Mouse (Mus musculus) WW6 (cell line): ENCODE data around the gene Gan.

Experiments
- DNase-seq: peaks from one replicate; pipeline ENCODE4 v3.0.0-alpha.2; 2013; ENCODE audit warnings: low read depth, low spot score

The Gan gene

GRCm38 (mm10) chr8:117158135-117158761 is at the start of gene Gan:
Gan (plus strand) TSS chr8:117158135.
- no peak for DNase-seq

- no peak for DNase-seq
These were observed 48.8 kb upstream of the Gan start for GRCm38 (mm10) chr8:117109018-117109711.

DNA sequence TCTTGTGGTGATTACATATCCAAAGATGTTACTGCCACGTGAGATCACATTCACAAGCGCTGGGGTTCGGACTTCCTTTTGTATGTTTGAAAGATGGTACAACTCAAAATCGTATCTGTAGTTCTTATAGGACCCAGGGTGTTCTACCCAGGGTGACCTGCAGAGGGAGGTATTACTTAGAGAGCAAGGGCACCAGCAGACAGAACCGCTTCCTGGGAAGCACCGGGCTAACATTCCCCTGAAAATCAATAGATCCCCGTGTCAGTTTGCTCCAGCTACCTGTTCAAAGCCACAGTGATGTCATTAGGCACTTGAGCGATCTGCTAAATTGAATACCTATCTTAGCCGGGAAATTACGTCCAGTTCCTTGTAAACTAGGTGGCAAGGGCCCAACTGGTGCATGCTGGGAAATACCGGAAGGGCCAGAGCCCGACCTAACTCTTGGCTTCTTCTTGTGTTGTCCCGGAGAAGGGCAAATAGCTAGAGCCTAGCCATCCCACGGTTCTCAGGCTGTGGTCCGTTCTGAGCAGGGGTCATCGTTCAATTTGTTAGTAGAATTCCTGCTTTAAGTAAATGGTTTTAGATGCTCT is 48.0 kb upstream of the Gan start:
- DNase-seq = peak; percentile 73

DNA sequence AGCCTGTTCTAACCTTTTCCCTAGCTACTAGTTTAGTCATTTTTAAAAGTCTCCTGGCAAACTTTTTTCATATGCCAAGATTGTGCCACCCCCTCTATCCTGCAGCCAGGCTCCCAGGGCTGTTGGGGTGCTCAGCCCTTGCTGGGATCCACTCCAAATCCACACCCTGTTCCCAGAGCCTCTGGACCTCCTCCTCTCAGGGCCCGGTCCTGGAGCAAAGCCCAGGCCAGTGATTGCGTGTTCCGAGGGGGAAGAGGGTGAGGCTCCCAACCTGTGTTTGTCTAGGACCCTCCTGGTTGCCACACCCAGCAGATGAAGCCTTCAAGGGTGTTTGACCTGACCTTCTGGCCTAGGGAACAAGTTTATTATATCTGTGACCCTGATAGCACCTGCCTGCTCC is 46.3 kb upstream of the Gan start:
- DNase-seq = no peak

DNA sequence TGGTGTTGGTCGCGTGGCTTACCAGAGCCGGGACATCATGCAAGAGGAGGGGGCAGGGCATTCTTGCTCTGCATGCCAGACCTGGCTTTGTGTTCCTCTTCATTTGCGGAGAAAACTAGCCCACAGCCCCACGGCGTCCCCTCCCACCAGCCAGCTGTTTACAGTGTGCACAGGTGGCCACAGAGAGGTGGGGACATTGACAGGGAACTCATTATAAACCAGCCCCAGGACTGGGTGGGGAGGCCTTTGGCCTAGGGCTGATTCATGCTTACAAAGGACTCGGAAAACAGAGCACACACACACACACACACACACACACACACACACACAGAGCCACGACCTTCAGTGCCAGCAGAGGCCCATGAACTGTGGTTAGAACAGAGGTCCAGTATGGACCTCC is 45.7 kb upstream of the Gan start:
- no peak for DNase-seq

GRCm38 (mm10) chr8:117115094-117115493 is 42.8 kb upstream of the Gan start:
- DNase-seq = no peak

GRCm38 (mm10) chr8:117115676-117116446 is 42.1 kb upstream of the Gan start:
- no peak for DNase-seq

DNA sequence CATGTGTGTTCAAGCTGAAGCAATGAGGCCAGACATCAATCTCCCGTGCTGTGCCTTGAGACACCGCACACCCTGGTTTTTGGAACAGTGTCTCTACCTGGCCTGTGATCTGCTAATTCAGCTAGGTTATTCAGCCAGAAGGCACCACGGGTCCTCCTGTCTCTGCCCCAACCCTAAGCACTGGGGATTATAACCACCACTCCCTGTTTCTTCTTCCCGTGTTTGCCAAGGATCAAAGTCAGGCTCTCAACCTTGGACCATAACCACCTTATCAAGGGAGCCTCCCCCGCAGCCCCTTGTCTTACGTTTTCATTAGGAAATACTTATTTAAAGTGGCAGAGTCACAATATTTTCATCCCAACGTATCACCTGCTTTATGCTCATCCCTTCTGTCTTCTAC is 41.4 kb upstream of the Gan start:
- no peak for DNase-seq

DNA sequence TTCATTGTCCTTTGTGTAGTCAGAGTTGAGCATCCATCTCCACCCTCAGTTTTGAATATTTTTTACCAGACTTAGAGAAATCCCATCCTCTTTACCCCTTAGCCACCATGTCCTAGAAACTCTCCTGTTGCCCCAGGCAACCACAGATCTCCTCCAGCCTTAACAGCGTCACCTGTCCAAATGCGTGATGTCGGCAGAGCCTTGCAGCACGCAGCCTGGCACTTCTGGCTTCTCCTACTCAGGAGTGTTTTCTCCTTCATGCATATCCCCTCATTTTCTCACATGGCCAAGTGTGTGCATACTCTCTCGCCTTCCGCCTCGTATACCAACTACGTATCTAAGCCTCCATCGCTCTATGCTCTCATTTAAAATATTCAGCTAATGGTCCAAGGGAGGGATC is 39.5 kb upstream of the Gan start:
- DNase-seq = no peak

- no peak for DNase-seq
These were observed 36.7 kb upstream of the Gan start for GRCm38 (mm10) chr8:117121277-117121676.

- no peak for DNase-seq
These were observed 33.9 kb upstream of the Gan start for GRCm38 (mm10) chr8:117123850-117124633.

DNA sequence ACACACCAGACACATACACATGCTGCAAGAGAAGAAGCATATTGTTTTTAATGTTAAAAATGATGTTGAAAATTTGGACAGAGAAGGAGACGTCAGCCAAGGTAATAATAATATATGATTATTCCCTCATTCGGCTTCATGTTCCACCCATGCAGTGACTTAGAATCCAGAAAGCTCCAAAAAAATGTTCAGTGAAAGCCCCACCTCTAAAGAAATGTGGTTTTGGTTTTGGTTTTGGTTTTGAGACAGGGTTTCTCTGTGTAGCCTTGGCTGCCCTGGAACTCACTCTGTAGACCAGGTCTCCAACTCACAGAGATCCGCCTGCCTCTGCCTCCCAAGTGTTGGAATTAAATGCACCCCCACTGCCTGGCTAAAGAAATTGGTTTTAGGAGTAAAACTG is 32.1 kb upstream of the Gan start:
- DNase-seq = no peak

DNA sequence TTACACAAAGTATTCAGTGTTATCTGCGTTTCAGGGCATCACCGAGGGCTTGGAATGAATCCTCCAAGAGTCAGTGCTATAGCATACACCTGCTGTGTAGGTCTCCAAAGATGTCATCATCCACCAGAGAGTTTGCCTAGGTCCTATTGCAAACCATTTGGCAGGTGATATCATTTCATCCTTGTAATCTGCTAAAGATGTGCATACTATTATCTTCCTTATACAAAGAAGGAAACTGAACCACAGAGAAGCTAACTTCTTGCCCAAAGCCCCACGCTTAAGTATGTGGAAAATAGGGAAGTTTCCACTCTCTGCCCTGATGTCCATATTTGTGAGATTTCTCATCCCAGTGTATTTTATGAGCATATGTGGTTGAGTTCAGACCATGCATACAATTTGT is 31.5 kb upstream of the Gan start:
- no peak for DNase-seq

DNA sequence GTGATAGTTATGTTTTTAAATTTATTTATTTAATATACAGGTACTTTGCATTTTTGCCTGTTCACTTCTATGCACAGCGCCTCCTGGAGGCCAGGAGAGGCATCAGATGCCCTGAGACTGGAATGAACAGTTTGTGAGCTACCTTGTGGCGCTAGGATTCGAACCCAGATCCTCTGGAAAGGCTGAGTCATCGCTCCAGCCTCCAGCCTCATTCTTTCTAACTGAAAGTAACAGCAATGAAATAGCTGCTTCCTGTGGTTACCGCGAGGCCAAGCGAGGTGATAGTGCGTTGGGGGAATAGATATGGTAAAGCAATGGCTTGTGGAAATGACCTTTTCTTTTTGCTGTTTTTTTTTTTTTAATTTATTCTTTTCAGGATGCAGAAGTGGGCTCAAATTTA is 30.9 kb upstream of the Gan start:
- no peak for DNase-seq

DNA sequence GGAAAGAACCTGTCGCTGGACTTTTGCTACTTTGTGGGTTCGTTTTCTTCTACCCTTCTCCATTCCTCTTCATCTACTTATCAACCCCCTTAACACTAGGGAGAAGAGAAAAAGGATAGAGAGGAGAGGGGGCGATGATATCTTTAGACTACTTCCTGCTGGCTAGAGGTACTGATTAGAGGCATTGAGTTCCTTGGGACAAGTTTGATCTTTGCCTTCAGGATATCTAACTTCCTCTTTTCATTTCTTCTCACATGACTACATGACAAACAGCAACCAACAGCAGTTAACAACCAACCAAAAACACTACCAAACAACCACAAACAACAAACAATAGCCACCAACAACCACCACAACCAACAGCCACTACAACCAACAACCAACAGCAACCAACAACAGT is 24.2 kb upstream of the Gan start:
- DNase-seq = no peak

GRCm38 (mm10) chr8:117136351-117136750 is 21.6 kb upstream of the Gan start:
- DNase-seq = no peak

DNA sequence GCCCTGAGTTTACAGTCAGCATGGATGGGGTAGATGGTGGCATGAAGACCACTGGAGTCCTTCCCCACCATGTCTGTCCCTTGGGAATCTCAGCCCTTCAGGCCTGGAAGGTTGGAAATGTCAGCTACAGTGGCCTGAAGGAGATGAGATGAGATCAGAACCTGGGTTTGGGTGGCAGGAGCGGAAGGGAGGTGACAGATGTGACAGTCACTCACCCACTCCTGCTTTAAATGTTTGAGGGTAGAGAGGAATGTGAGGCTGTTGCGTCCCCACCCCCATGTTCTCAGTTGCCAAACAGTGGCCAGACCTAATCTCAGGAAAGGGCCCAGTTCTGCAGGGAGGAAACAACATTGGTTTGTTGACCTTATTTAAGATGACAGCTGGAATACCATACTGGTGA is 21.2 kb upstream of the Gan start:
- no peak for DNase-seq

DNA sequence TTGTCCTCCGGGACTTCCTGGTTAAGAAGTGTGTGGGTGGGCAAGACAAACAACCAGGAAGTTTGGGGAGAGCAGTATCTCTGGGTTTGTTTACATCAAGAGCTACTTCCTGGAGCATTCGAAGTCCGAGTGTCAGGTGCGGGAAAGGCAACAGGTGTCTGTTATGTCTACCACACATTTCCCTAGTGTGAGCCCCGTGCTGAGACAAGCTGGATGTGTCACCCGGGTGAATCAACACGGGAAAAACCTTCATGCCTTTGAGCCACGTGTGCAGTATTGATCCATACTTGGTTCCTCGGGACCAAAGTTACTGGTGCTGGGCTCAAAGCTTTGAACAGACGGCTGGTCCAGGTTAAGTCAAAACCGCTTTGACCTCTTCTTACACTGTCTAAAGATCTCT is 20.6 kb upstream of the Gan start:
- DNase-seq = no peak

DNA sequence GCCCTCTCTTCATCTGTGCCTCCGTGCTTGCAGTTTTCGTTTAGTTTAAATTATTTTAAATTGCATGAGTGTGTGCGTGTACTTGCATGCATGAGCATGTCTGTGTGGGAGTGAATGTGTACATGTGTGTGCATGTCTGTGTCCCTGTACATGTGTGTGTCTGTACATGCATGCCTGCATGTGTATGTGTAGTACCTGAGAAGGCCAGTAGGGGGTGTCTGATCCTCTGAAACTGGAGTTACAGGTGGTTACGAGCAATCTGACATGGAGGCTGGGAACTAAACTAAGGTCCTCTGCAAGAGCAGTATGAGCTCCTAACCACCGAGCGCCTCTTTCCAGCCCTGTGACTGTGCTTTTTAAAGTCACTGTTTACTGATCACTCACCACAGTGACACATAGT is 9.4 kb upstream of the Gan start:
- no peak for DNase-seq

GRCm38 (mm10) chr8:117156149-117156548 is 1.8 kb upstream of the Gan start:
- no peak for DNase-seq

- no peak for DNase-seq
These were observed 818 bp upstream of the Gan start for GRCm38 (mm10) chr8:117156866-117157768.
